Comparison of ENCODE assay signal across 9 mouse cellular contexts in the genomic region with DNA sequence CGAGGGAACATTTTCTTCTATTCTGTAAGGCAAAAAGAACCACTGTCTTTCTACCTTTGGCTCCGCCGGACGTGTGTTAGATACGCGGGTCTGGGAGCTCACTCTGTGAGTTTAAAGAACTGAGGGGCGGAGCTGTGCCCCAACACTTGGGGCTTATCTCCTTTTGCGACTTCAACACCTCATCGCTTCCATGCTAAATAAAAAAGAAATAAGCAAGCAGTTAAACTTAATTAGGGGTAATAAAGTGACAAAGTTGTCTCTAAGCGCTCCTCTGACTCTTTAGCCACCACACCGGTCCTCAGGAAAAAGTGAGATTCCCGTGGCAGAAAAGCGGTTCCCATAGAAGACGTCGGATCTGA. TPM values are rescaled to one million over a fixed set of nuclear protein-coding genes. Genes with fewer than 3 reads are reported as not detected.
DNase-seq lines count a peak whose midpoint lies in the region; ATAC-seq and TF ChIP-seq lines count a peak whose summit lies in the region.
"Had no signal": no experiment of that assay in that cellular context is flagged by ENCODE, and none has a peak within 500 bp of the region (broad histone marks: within the 10 kb centered on the region; RNA-seq: fewer than 3 reads in every experiment).

No protein-coding gene starts in this region.

- TF ChIP-seq POLR2A in cortical plate, adult 2 months (IDR thresholded peaks at IDR 0.05; ENCODE audit: extremely low read depth, insufficient read depth, low read length) = no peak

- DNase-seq in heart, embryonic 10.5 days (ENCODE audit: low spot score) = no peak
- no peak for DNase-seq in heart, postnatal 25 days (ENCODE audit: low spot score)
- peak; percentile 46 for DNase-seq in testis, postnatal 10 days (ENCODE audit: low spot score)
- DNase-seq in left cerebral cortex, postnatal 36 days (ENCODE audit: low spot score in 2 of 2) = no peak
- DNase-seq in ovary, postnatal 36 days (ENCODE audit: low spot score) = no peak

- H3K4me1 ChIP-seq in heart, embryonic 10.5 days = peaks cover 7% of the 10 kb centered on the region
- no peaks in the 10 kb centered on the region for H3K4me1 ChIP-seq in cortical plate, adult 2 months (ENCODE audit: control insufficient read depth, insufficient read depth, low read length)
- peaks cover 24% of the 10 kb centered on the region for H3K4me1 ChIP-seq in hindbrain, embryonic 16.5 days (ENCODE audit: control insufficient read depth, insufficient read depth, low read depth, low read length)

- peak overlapping the region; percentile 93 for H3K4me2 ChIP-seq in hindbrain, embryonic 16.5 days (ENCODE audit: low read length)

- TF ChIP-seq CTCF in cortical plate, adult 2 months (IDR thresholded peaks at IDR 0.05; ENCODE audit: extremely low read depth, insufficient read depth, low read length) = no peak

- H3K36me3 ChIP-seq in heart, embryonic 10.5 days = no peaks in the 10 kb centered on the region
- H3K36me3 ChIP-seq in hindbrain, embryonic 16.5 days (ENCODE audit: control insufficient read depth, insufficient read depth, low read length) = no peaks in the 10 kb centered on the region
- H3K36me3 ChIP-seq in macrophage (ENCODE audit: inconsistent target) = no peaks in the 10 kb centered on the region

- H3K9me3 ChIP-seq in heart, embryonic 10.5 days = no peaks in the 10 kb centered on the region
- no peaks in the 10 kb centered on the region for H3K9me3 ChIP-seq in hindbrain, embryonic 16.5 days (ENCODE audit: control insufficient read depth, low read length)

- H3K4me3 ChIP-seq in heart, embryonic 10.5 days = peak overlapping the region; percentile 94
- peak overlapping the region; percentile 88 for H3K4me3 ChIP-seq in cortical plate, adult 2 months (ENCODE audit: insufficient read depth, low read length)
- peak overlapping the region; percentile 89 for H3K4me3 ChIP-seq in hindbrain, embryonic 16.5 days (ENCODE audit: low read length)
- H3K4me3 ChIP-seq in macrophage (ENCODE audit: inconsistent target) = peak overlapping the region; percentile 40

- peak overlapping the region; percentile 95 for H3K27ac ChIP-seq in heart, embryonic 10.5 days
- H3K27ac ChIP-seq in cortical plate, adult 2 months (ENCODE audit: insufficient read depth, low read length) = no peak overlapping the region
- H3K27ac ChIP-seq in hindbrain, embryonic 16.5 days (ENCODE audit: low read depth, low read length) = no peak overlapping the region
- no peak overlapping the region for H3K27ac ChIP-seq in macrophage

- WGBS in heart, embryonic 10.5 days = under 1% methylated on average over 15 of the region's 15 CpGs
- 1% methylated on average over 15 of the region's 15 CpGs for WGBS in hindbrain, embryonic 16.5 days
- WGBS in macrophage (ENCODE audit: missing documents) = 5% methylated on average over 15 of the region's 15 CpGs

- peaks cover 14% of the 10 kb centered on the region; the same call in 1 of the 2 replicates for H3K79me2 ChIP-seq in macrophage (ENCODE audit: inconsistent target)

- intact Hi-C loops in heart, postnatal 25 days (cut with DNase I) = loop anchor here (10.0 kb wide), 1 partner anchor 258 kb away; no protein-coding TSS in a partner anchor
- intact Hi-C loops in left cerebral cortex, postnatal 36 days (cut with DNase I) = loop anchor here (5.0 to 10.0 kb wide), 4 partner anchors 75 to 490 kb away; no protein-coding TSS in a partner anchor

- no peak for ATAC-seq in hindbrain, embryonic 16.5 days

- H3K9ac ChIP-seq in hindbrain, embryonic 16.5 days (ENCODE audit: low read depth, low read length) = peak overlapping the region; percentile 67

- H3K27me3 ChIP-seq in heart, embryonic 10.5 days (ENCODE audit: insufficient read depth, poor library complexity, severe bottlenecking) = peaks cover 32% of the 10 kb centered on the region
- H3K27me3 ChIP-seq in hindbrain, embryonic 16.5 days (replicated peaks; ENCODE audit: control insufficient read depth, insufficient read depth, low read length) = peaks cover 34% of the 10 kb centered on the region
- H3K27me3 ChIP-seq: Patski had no signal

RNA-seq across cellular contexts. Expression of a gene that starts 0.9 kb away (rescaled TPM):
- 4.8 and 5.3 TPM in 2 replicates for polyA plus RNA-seq in heart, embryonic 10.5 days (2016; fragmentation: Nextera tagmentation; extraction: Ambion mirVana)
- total RNA-seq in heart, postnatal 25 days (2021) = 10 to 100 TPM; 11.6 to 13.2 TPM
- polyA plus RNA-seq in cortical plate, adult 2 months (2012; rRNA removed) = 6.7 and 8.5 TPM in 2 replicates
- 2.3 and 3.0 TPM in 2 replicates for polyA plus RNA-seq in hindbrain, embryonic 16.5 days (2015; fragmentation: Nextera tagmentation; extraction: Ambion mirVana)
- total RNA-seq in macrophage (2018; cell fraction: chromatin; rRNA removed) = 1 to 10 TPM; 1.4 to 7.5 (median 4.2) TPM
- total RNA-seq in macrophage (2018; cell fraction: cytosol; rRNA removed) = 1 to 10 TPM; 2.6 to 6.7 (median 4.1) TPM
- 1 to 10 TPM; 1.7 to 9.2 (median 4.7) TPM for total RNA-seq in macrophage (2018; cell fraction: nucleus; rRNA removed)
- polyA plus RNA-seq in macrophage (2018) = 3.0 to 4.8 TPM (median 3.3 TPM) in 3 replicates
- 10 to 100 TPM; 10.7 to 13.0 TPM for total RNA-seq in left cerebral cortex, postnatal 36 days (2021)

Comparison
In these comparisons a context has a peak if more than half of its experiments do, and no peak if none do; other contexts are left out.
1. H3K4me3 ChIP-seq: peak in every context shown above with its lines; median percentile 94 in heart, embryonic 10.5 days; 89 in hindbrain, embryonic 16.5 days; 88 in cortical plate, adult 2 months; 40 in macrophage.